ENCODE assay signal across 8 mouse cellular contexts in genomic region chr19:7136016-7136415, GRCm38 (mm10). TPM values are rescaled to one million over a fixed set of nuclear protein-coding genes. Genes with fewer than 3 reads are reported as not detected.
DNase-seq lines count a peak whose midpoint lies in the region; ATAC-seq and TF ChIP-seq lines count a peak whose summit lies in the region.

No protein-coding gene starts in this region.

- H3K4me1 ChIP-seq in lung, embryonic 15.5 days = peaks cover 31% of the 10 kb centered on the region
- H3K4me1 ChIP-seq in heart, postnatal 0 days (ENCODE audit: control insufficient read depth, insufficient read depth) = peaks cover 35% of the 10 kb centered on the region
- peaks cover 29% of the 10 kb centered on the region for H3K4me1 ChIP-seq in midbrain, postnatal 0 days (ENCODE audit: insufficient read depth, low read length)

- H3K27me3 ChIP-seq in lung, embryonic 15.5 days = peaks cover 37% of the 10 kb centered on the region
- 0 out of 2 replicates have a peak, but pooled peaks cover 3% of the 10 kb centered on the region for H3K27me3 ChIP-seq in heart, postnatal 0 days (ENCODE audit: control insufficient read depth, insufficient read depth, low read length)
- H3K27me3 ChIP-seq in midbrain, postnatal 0 days (ENCODE audit: insufficient read depth, low read length) = no peaks in the 10 kb centered on the region

- no peaks in the 10 kb centered on the region for H3K36me3 ChIP-seq in lung, embryonic 15.5 days
- H3K36me3 ChIP-seq in heart, postnatal 0 days (replicated peaks; ENCODE audit: control insufficient read depth, insufficient read depth, low read length) = no peaks in the 10 kb centered on the region
- no peaks in the 10 kb centered on the region for H3K36me3 ChIP-seq in midbrain, postnatal 0 days (ENCODE audit: insufficient read depth, low read length)

- no peak overlapping the region for H3K9ac ChIP-seq in lung, embryonic 15.5 days
- H3K9ac ChIP-seq in heart, postnatal 0 days (replicated peaks; ENCODE audit: low read depth, low read length) = no peak overlapping the region
- H3K9ac ChIP-seq in midbrain, postnatal 0 days (replicated peaks; ENCODE audit: low read length, poor library complexity, severe bottlenecking) = 0 out of 2 replicates have a peak overlapping the region, but pooled peaks have one; percentile 1

- H3K4me3 ChIP-seq in lung, embryonic 15.5 days = no peak overlapping the region
- H3K4me3 ChIP-seq in heart, postnatal 0 days (ENCODE audit: low read depth, low read length) = no peak overlapping the region
- H3K4me3 ChIP-seq in midbrain, postnatal 0 days (ENCODE audit: low read depth, low read length) = no peak overlapping the region

- no peak for DNase-seq in lung, postnatal 14 days
- peak; percentile 78 to 83 for DNase-seq in cerebellum, postnatal 25 days
- no peak for DNase-seq in heart, postnatal 0 days (ENCODE audit: low spot score)
- DNase-seq in kidney, postnatal 25 days = peak; percentile 75 to 93
- no peak for DNase-seq in midbrain, postnatal 0 days (ENCODE audit: low spot score)
- no peak for DNase-seq in spleen, postnatal 14 days (ENCODE audit: low spot score in 2 of 2)
- DNase-seq in frontal cortex, adult 2 months (ENCODE audit: extremely low spot score in 1 of 2, low spot score in 1 of 2) = no peak

- H3K9me3 ChIP-seq in lung, embryonic 15.5 days = no peaks in the 10 kb centered on the region
- no peaks in the 10 kb centered on the region for H3K9me3 ChIP-seq in heart, postnatal 0 days (replicated peaks; ENCODE audit: control insufficient read depth, low read length)
- no peaks in the 10 kb centered on the region for H3K9me3 ChIP-seq in midbrain, postnatal 0 days (ENCODE audit: low read length)

- 31% methylated on average over 9 of the region's 9 CpGs for WGBS in lung, embryonic 15.5 days
- 30% methylated on average over 9 of the region's 9 CpGs for WGBS in heart, postnatal 0 days
- 20% methylated on average over 9 of the region's 9 CpGs for WGBS in midbrain, postnatal 0 days

- no peak for TF ChIP-seq EP300 in heart, postnatal 0 days (IDR thresholded peaks at IDR 0.05; ENCODE audit: low read depth)

- no peak; the same call in 1 of the 2 replicates for ATAC-seq in lung, embryonic 15.5 days (ENCODE audit: borderline replicate concordance, extremely low read depth, low FRiP score, low TSS enrichment)
- ATAC-seq in heart, postnatal 0 days (ENCODE audit: insufficient read depth, low read depth) = peak; percentile 80
- no peak for ATAC-seq in midbrain, postnatal 0 days (ENCODE audit: low FRiP score)

- H3K27ac ChIP-seq in lung, embryonic 15.5 days = no peak overlapping the region
- peak overlapping the region; percentile 81 for H3K27ac ChIP-seq in heart, postnatal 0 days (ENCODE audit: low read depth)
- H3K27ac ChIP-seq in midbrain, postnatal 0 days (ENCODE audit: low read depth, low read length) = peak overlapping the region; percentile 26; the same call in 1 of the 2 replicates

- 0 out of 2 replicates have a peak overlapping the region, but pooled peaks have one; percentile 2 for H3K4me2 ChIP-seq in lung, embryonic 15.5 days
- no peak overlapping the region for H3K4me2 ChIP-seq in heart, postnatal 0 days (ENCODE audit: low read depth, low read length)
- H3K4me2 ChIP-seq in midbrain, postnatal 0 days (ENCODE audit: low read depth, low read length, poor library complexity, severe bottlenecking) = no peak overlapping the region

- TF ChIP-seq CTCF in heart, postnatal 0 days (IDR thresholded peaks at IDR 0.05; ENCODE audit: low read depth) = no peak
- TF ChIP-seq CTCF in midbrain, postnatal 0 days (IDR thresholded peaks at IDR 0.05) = no peak

RNA-seq across cellular contexts. Expression of gene Flrt1, which starts 30.5 kb away (rescaled TPM):
- polyA plus RNA-seq in lung, embryonic 15.5 days (2015; fragmentation: Nextera tagmentation; extraction: Ambion mirVana) = 0.91 and 1.4 TPM in 2 replicates
- total RNA-seq in heart, postnatal 0 days (2014; rRNA removed; ENCODE audit: low replicate concordance) = 0.23 and 0.89 TPM in 2 replicates
- polyA plus RNA-seq in heart, postnatal 0 days (2015; fragmentation: Nextera tagmentation; extraction: Ambion mirVana) = 1.0 TPM in 2 replicates
- 9.9 and 11.4 TPM in 2 replicates for total RNA-seq in midbrain, postnatal 0 days (2014; rRNA removed)
- polyA plus RNA-seq in midbrain, postnatal 0 days (2015; fragmentation: Nextera tagmentation; extraction: Ambion mirVana) = 9.8 and 11.9 TPM in 2 replicates
- 8.1 TPM in 2 replicates for polyA plus RNA-seq in frontal cortex, adult 2 months (2012; rRNA removed)

Comparison
In these comparisons a context has a peak if more than half of its experiments do, and no peak if none do; other contexts are left out.
1. DNase-seq: peak in cerebellum, postnatal 25 days (2 of 2) and kidney, postnatal 25 days (2 of 2); none in lung, postnatal 14 days (single experiment), heart, postnatal 0 days (single experiment), midbrain, postnatal 0 days (single experiment), spleen, postnatal 14 days (0 of 2) and frontal cortex, adult 2 months (0 of 2).